Mouse (Mus musculus) heart, adult 2 months (tissue): ENCODE measurements at regions not wholly inside any gene's neighbourhood (a gene's known extent, or its start where the extent isn't known, plus 50 kb on each side); places are given as distances from the start of the nearest gene placed in this dataset.

Source experiments
- DNase-seq, 2 experiments: peaks; one replicate each; pipeline ENCODE4 v3.0.0; 2021
- H3K27ac ChIP-seq: fragments of 200-600 bp; 2 replicates; pipeline ENCODE4 v1.8.1; 2022
- H3K27me3 ChIP-seq: fragments of 200-500 bp; 2 replicates; pipeline ENCODE4 v1.6.1; 2012; ENCODE audit warnings: mild to moderate bottlenecking, low read length, inconsistent platforms, mixed read lengths; ENCODE audit not compliant: control insufficient read depth, insufficient read depth
- H3K36me3 ChIP-seq: fragments of 200-500 bp; 2 replicates; pipeline ENCODE4 v1.6.1; 2012; ENCODE audit warnings: low read length, inconsistent platforms; ENCODE audit not compliant: control insufficient read depth, insufficient read depth
- H3K4me1 ChIP-seq: fragments of 200-500 bp; 2 replicates; pipeline ENCODE4 v1.6.1; 2011; ENCODE audit warnings: low read length; ENCODE audit not compliant: control insufficient read depth, insufficient read depth
- H3K4me3 ChIP-seq: fragments of 200-600 bp; 2 replicates; pipeline ENCODE4 v1.8.1; 2022
- H3K79me2 ChIP-seq: fragments of 200-500 bp; replicated peaks from 2 replicates; pipeline ENCODE4 v1.6.1; 2012; ENCODE audit warnings: mild to moderate bottlenecking, inconsistent platforms, low read length, moderate library complexity, mixed read lengths; ENCODE audit not compliant: control insufficient read depth, insufficient read depth
- H3K9ac ChIP-seq: fragments of 200-500 bp; 2 replicates; pipeline ENCODE4 v1.6.1; 2012; ENCODE audit warnings: low read depth, mild to moderate bottlenecking, control low read depth, inconsistent platforms, low read length, mixed read lengths
- CTCF ChIP-seq: fragments of 200-600 bp; IDR thresholded peaks from 2 replicates; pipeline ENCODE4 v1.8.1; 2022; ENCODE audit warnings: antibody characterized with exemption, mild to moderate bottlenecking, moderate library complexity
- EP300 ChIP-seq: fragments of 200-500 bp; IDR thresholded peaks from 2 replicates; pipeline ENCODE4 v1.6.1; 2011; ENCODE audit warnings: low read depth, low read length, control low read depth; ENCODE audit not compliant: insufficient read depth
- POLR2A ChIP-seq: fragments of 200-500 bp; IDR thresholded peaks from 2 replicates; pipeline ENCODE4 v1.6.1; 2011; ENCODE audit warnings: mild to moderate bottlenecking, low read depth, low read length, control low read depth; ENCODE audit not compliant: insufficient read depth
- WGBS: fragments of 180-500 bp; shearing (Covaris S2); methylation state at CpG from one replicate; pipeline ENCODE4 v1.1.7; 2018; 5-methylcytosine and 5-hydroxymethylcytosine counted together
- intact Hi-C: fragments of 180-260 bp; cut with DNase I; formaldehyde crosslinking; loops from one replicate; pipeline ENCODE4 v1.15.1; 2025

- Histone ChIP-seq H3K4me1 (no peaks in the 10 kb centered on the region), H3K4me3 (no peak overlapping the region), H3K36me3 (no peaks in the 10 kb centered on the region), H3K27me3 (no peaks in the 10 kb centered on the region), H3K9ac (no peak overlapping the region), H3K79me2 (no peaks in the 10 kb centered on the region), H3K27ac (no peak overlapping the region)
- no peak for DNase-seq
- 80% methylated on average over 19 of the region's 19 CpGs for WGBS
- intact Hi-C loops, result no loop called here
- TF ChIP-seq POLR2A (no peak), CTCF (no peak), EP300 (no peak)
These were observed 64.4 kb upstream of the Slc2a1 start for GRCm38 (mm10) chr4:119044005-119044677.

- no peaks in the 10 kb centered on the region for H3K27me3 ChIP-seq
- intact Hi-C loops, result no loop called here
- H3K36me3 ChIP-seq, result no peaks in the 10 kb centered on the region
- no peaks in the 10 kb centered on the region for H3K79me2 ChIP-seq
- no peak overlapping the region for H3K4me3 ChIP-seq
- no peaks in the 10 kb centered on the region for H3K4me1 ChIP-seq
- H3K27ac ChIP-seq, result no peak overlapping the region
- WGBS, result 94% methylated on average over 13 of the region's 13 CpGs
- no peak overlapping the region for H3K9ac ChIP-seq
- TF ChIP-seq CTCF (no peak), EP300 (no peak), POLR2A (no peak)
- no peak for DNase-seq
These were observed 63.7 kb upstream of the Slc2a1 start for GRCm38 (mm10) chr4:119044836-119045235.

- intact Hi-C loops, result no loop called here
- Histone ChIP-seq H3K4me3 (no peak overlapping the region), H3K27ac (no peak overlapping the region), H3K79me2 (no peaks in the 10 kb centered on the region), H3K9ac (no peak overlapping the region), H3K36me3 (no peaks in the 10 kb centered on the region), H3K27me3 (no peaks in the 10 kb centered on the region), H3K4me1 (no peaks in the 10 kb centered on the region)
- WGBS, result 56% methylated on average over 2 of the region's 2 CpGs
- TF ChIP-seq POLR2A, result no peak
- no peak for TF ChIP-seq CTCF
- TF ChIP-seq EP300, result no peak
- no peak for DNase-seq
These were observed 57.6 kb upstream of the Slc2a1 start for GRCm38 (mm10) chr4:119050867-119051353.

GRCm38 (mm10) chr4:119052537-119052936 is 56.0 kb upstream of the Slc2a1 start:
- no peaks in the 10 kb centered on the region for H3K36me3 ChIP-seq
- intact Hi-C loops, result no loop called here
- WGBS, result 60% methylated on average over 3 of the region's 3 CpGs
- no peaks in the 10 kb centered on the region for H3K27me3 ChIP-seq
- no peaks in the 10 kb centered on the region for H3K79me2 ChIP-seq
- no peak overlapping the region for H3K9ac ChIP-seq
- no peak overlapping the region for H3K27ac ChIP-seq
- TF ChIP-seq EP300 (no peak), POLR2A (no peak)
- H3K4me1 ChIP-seq, result no peaks in the 10 kb centered on the region
- no peak for DNase-seq
- H3K4me3 ChIP-seq, result no peak overlapping the region

- no peak for DNase-seq
- Histone ChIP-seq H3K36me3 (no peaks in the 10 kb centered on the region), H3K4me3 (no peak overlapping the region), H3K4me1 (no peaks in the 10 kb centered on the region), H3K27ac (no peak overlapping the region), H3K9ac (no peak overlapping the region), H3K79me2 (no peaks in the 10 kb centered on the region), H3K27me3 (no peaks in the 10 kb centered on the region)
- 86% methylated on average over 4 of the region's 4 CpGs for WGBS
- no peak for TF ChIP-seq CTCF
- TF ChIP-seq POLR2A, result no peak
- TF ChIP-seq EP300, result no peak
- intact Hi-C loops, result no loop called here
These were observed 55.3 kb upstream of the Slc2a1 start for GRCm38 (mm10) chr4:119053241-119053640.

- intact Hi-C loops, result no loop called here
- DNase-seq, result no peak
- H3K27ac ChIP-seq, result no peak overlapping the region
- 55% methylated on average over 6 of the region's 6 CpGs for WGBS
- H3K9ac ChIP-seq, result no peak overlapping the region
- H3K27me3 ChIP-seq, result no peaks in the 10 kb centered on the region
- no peak for TF ChIP-seq EP300
- TF ChIP-seq POLR2A, result no peak
- no peak for TF ChIP-seq CTCF
- no peaks in the 10 kb centered on the region for H3K79me2 ChIP-seq
- H3K4me3 ChIP-seq, result no peak overlapping the region
- H3K36me3 ChIP-seq, result no peaks in the 10 kb centered on the region
- no peaks in the 10 kb centered on the region for H3K4me1 ChIP-seq
These were observed 54.8 kb upstream of the Slc2a1 start for GRCm38 (mm10) chr4:119053680-119054079.
